Mouse (Mus musculus): ENCODE data around the gene Sema4a.

Gene Sema4a

GRCm38 (mm10) chr3:88460983-88461696, at the start of gene Sema4a:
Gene Sema4a, minus strand, starts transcription at chr3:88461182.
- in situ Hi-C loops (cut with MboI, MseI), result no loop called here

GRCm38 (mm10) chr3:88509692-88510420, 48.9 kb upstream of the Sema4a start, which contains the start of gene Lmna:
Gene Lmna, minus strand, starts transcription at chr3:88509956.
- in situ Hi-C loops (cut with MboI, MseI), result loop anchor here in 1 of 2 experiments (10.0 kb wide), 1 partner anchor 365 kb away; the partner anchor contains the start of gene Mef2d

GRCm38 (mm10) chr3:88509250-88509649, 48.3 kb upstream of the Sema4a start:
- in situ Hi-C loops (cut with MboI, MseI), result no loop called here

GRCm38 (mm10) chr3:88505765-88506164, 44.8 kb upstream of the Sema4a start:
- in situ Hi-C loops (cut with MboI, MseI), result no loop called here

- in situ Hi-C loops (cut with MboI, MseI), result no loop called here
Measured at GRCm38 (mm10) chr3:88505081-88505480, 44.1 kb upstream of the Sema4a start.

GRCm38 (mm10) chr3:88503881-88504746, 43.1 kb upstream of the Sema4a start:
- in situ Hi-C loops (cut with MboI, MseI), result no loop called here

- in situ Hi-C loops (cut with MboI, MseI), result no loop called here
Measured at GRCm38 (mm10) chr3:88503505-88503863, 42.5 kb upstream of the Sema4a start.

- in situ Hi-C loops (cut with MboI, MseI), result no loop called here
Measured at GRCm38 (mm10) chr3:88502641-88503504, 41.9 kb upstream of the Sema4a start.

GRCm38 (mm10) chr3:88502031-88502571, 41.1 kb upstream of the Sema4a start:
- in situ Hi-C loops (cut with MboI, MseI), result no loop called here

GRCm38 (mm10) chr3:88501366-88502030, 40.5 kb upstream of the Sema4a start:
- in situ Hi-C loops (cut with MboI, MseI), result no loop called here

GRCm38 (mm10) chr3:88500655-88501365, 39.8 kb upstream of the Sema4a start:
- in situ Hi-C loops (cut with MboI, MseI), result no loop called here

- in situ Hi-C loops (cut with MboI, MseI), result no loop called here
Measured at GRCm38 (mm10) chr3:88500087-88500486, 39.1 kb upstream of the Sema4a start.

GRCm38 (mm10) chr3:88499580-88499979, 38.6 kb upstream of the Sema4a start:
- in situ Hi-C loops (cut with MboI, MseI), result no loop called here

- in situ Hi-C loops (cut with MboI, MseI), result no loop called here
Measured at GRCm38 (mm10) chr3:88495741-88496415, 34.9 kb upstream of the Sema4a start.

- in situ Hi-C loops (cut with MboI, MseI), result no loop called here
Measured at GRCm38 (mm10) chr3:88494836-88495628, 34.0 kb upstream of the Sema4a start.

- in situ Hi-C loops (cut with MboI, MseI), result no loop called here
Measured at GRCm38 (mm10) chr3:88493706-88494582, 33.0 kb upstream of the Sema4a start.

- in situ Hi-C loops (cut with MboI, MseI), result loop anchor here (5.0 kb wide), 1 partner anchor 35 kb away; no protein-coding TSS in a partner anchor
Measured at GRCm38 (mm10) chr3:88487396-88487795, 26.4 kb upstream of the Sema4a start.
